Mouse (Mus musculus): ENCODE measurements around the gene Nipbl.
"Not testable (repeated sequence)": the region's sequence is repeated elsewhere in the genome, so short reads cannot be mapped to it uniquely, and the experiment has no call there.

Nipbl gene

DNA sequence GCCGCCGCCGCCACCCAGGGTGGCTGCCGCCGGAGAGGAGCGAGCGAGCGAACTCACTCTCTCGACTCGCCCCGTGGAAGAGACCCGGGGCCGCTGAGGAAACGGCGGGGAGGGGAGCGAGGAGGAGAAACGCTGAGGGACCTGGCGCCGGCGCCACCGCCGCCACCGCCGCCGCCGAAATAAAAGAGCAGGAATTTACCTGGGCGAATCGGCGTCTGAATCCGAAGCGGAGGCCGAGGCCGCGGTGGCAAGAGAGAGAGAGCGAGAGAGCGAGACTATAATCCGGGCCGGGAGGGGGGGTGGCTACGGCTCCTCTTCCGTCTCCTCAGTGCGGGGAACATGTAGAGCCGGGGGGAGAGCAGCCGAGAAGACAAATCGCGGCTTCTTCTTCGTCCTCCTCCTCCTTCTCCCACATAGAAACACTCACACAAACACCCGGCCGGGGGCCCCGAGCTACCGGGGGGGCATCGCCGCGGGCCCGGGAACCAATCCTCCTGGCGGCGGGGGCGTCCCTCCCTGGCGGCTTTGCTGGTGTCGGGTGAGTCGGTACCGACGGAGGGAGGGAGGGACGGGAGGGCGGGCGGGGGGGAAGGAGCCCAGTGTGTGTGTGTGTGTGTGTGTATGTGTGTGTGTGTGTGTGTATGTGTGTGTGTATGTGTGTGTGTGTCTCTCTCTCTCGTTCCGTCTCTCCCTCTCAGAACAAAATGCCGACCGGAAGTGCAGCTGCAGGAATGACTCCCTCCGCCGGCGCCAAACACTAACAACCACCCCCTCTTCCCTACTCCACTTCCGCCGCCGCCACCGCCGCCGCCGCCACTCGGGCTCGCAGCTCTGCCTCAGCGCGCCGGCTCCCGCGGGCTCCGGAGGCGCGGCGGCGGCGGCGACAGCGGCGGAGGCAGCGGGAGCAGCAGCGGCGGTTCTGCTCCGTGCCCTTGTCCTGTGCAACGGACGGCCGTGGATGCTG, at the start of gene Nipbl:
Gene Nipbl, minus strand, starts transcription at position 538 of the 964 bp plus-strand sequence.
- Histone ChIP-seq H3K27me3 (ENCODE audit: insufficient read depth, low read length) (no peaks in the 10 kb centered on the region), H3K4me1 (replicated peaks; ENCODE audit: low read depth, low read length) (peaks cover 41% of the 10 kb centered on the region), H3K9me3 (ENCODE audit: low read length) (no peaks in the 10 kb centered on the region), H3K4me3 (replicated peaks; ENCODE audit: low read length) (peak within 1 kb of the TSS; percentile 98), H3K36me3 (ENCODE audit: insufficient read depth, low read length) (no peaks in the 10 kb centered on the region)
- TF ChIP-seq POU5F1 (IDR thresholded peaks at IDR 0.05; ENCODE audit: borderline replicate concordance, low read length): no peak

DNA sequence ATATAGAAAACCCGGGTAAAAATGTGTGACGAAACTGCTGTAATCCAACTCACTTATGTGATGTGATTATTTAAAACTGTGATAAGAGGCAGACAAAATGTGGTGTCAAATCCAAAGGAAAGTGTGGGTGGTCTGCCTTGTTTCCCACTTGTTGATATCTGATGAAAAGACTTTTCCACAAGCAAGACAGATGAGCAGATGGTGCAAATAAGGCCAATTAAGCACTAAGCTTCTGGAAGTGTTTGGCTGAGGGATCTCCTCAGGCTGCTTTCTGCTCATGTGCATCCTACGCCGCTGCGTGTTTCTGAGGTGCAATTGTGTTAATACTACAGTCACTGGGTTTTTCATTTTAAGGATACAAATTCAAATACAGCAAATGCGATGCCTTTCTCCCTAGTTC, 41.0 kb upstream of the Nipbl start:
- no peak overlapping the region for H3K4me3 ChIP-seq (replicated peaks; ENCODE audit: low read length)
- H3K4me1 ChIP-seq (replicated peaks; ENCODE audit: low read depth, low read length): no peaks in the 10 kb centered on the region
- H3K9me3 ChIP-seq (ENCODE audit: low read length): no peaks in the 10 kb centered on the region
- H3K27me3 ChIP-seq (ENCODE audit: insufficient read depth, low read length): no peaks in the 10 kb centered on the region
- TF ChIP-seq NANOG (IDR thresholded peaks at IDR 0.05; ENCODE audit: borderline replicate concordance, low read length) (no peak), POU5F1 (IDR thresholded peaks at IDR 0.05; ENCODE audit: borderline replicate concordance, low read length) (no peak), CTCF (conservative IDR thresholded peaks at IDR 0.05; ENCODE audit: low read length) (no peak)
- H3K36me3 ChIP-seq (ENCODE audit: insufficient read depth, low read length): no peaks in the 10 kb centered on the region

DNA sequence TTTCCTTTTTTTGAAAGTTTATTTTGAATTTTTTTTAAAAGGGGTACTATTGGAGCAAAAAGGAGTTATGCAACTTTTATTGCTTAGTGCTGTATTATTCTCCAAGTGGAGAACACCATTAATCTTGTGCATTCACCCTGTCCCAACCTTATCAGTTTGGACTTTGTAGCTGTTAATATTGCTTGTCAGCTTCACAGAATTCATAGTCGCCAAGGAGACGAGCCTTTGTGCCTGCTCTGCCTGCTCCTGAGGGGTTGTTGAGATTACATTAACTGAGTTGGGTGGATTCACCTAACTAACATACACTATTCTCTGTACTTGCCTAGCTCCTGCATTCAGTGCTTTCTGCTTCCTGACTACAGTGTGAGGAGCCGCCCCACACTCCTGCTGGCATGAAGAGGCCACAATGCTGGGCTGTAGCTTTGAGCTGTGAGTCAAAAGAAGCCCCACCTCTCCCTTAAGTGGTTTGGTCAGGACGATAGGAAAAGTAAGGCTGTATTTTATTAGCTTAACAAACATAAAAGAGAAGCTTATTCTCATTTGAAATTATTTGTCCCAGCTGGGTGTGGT, 24.8 kb upstream of the Nipbl start:
- H3K9me3 ChIP-seq (ENCODE audit: low read length): peaks cover 18% of the 10 kb centered on the region
- no peak for TF ChIP-seq NANOG (IDR thresholded peaks at IDR 0.05; ENCODE audit: borderline replicate concordance, low read length)
- no peak for TF ChIP-seq POU5F1 (IDR thresholded peaks at IDR 0.05; ENCODE audit: borderline replicate concordance, low read length)
- no peak for TF ChIP-seq CTCF (conservative IDR thresholded peaks at IDR 0.05; ENCODE audit: low read length)
- H3K36me3 ChIP-seq (ENCODE audit: insufficient read depth, low read length): no peaks in the 10 kb centered on the region
- H3K27me3 ChIP-seq (ENCODE audit: insufficient read depth, low read length): no peaks in the 10 kb centered on the region
- H3K4me1 ChIP-seq (replicated peaks; ENCODE audit: low read depth, low read length): peaks cover 19% of the 10 kb centered on the region
- H3K4me3 ChIP-seq (replicated peaks; ENCODE audit: low read length): no peak overlapping the region

DNA sequence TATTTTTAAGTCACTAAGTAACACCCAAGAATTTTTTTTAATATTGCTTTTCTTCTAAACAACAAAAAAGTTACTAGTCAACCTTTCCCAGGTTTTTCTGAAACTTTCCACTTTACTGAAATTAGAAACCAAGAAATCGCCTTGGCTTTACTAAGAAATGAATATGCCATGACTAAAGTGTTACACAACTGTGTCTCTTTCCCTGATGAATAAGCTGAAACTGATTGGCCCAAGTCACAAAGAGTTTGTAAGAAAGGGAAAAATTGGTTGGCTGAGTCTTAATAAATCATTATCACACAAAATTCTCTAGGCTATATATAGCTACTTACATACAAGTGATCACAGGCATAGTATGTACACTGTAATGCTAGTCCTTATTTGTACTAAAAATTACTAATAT, 19.3 kb upstream of the Nipbl start:
- peaks cover 5% of the 10 kb centered on the region for H3K4me1 ChIP-seq (replicated peaks; ENCODE audit: low read depth, low read length)
- H3K36me3 ChIP-seq (ENCODE audit: insufficient read depth, low read length): no peaks in the 10 kb centered on the region
- TF ChIP-seq POU5F1 (IDR thresholded peaks at IDR 0.05; ENCODE audit: borderline replicate concordance, low read length) (no peak), NANOG (IDR thresholded peaks at IDR 0.05; ENCODE audit: borderline replicate concordance, low read length) (no peak), CTCF (conservative IDR thresholded peaks at IDR 0.05; ENCODE audit: low read length) (no peak)
- no peaks in the 10 kb centered on the region for H3K27me3 ChIP-seq (ENCODE audit: insufficient read depth, low read length)
- H3K9me3 ChIP-seq (ENCODE audit: low read length): no peaks in the 10 kb centered on the region
- H3K4me3 ChIP-seq (replicated peaks; ENCODE audit: low read length): no peak overlapping the region

DNA sequence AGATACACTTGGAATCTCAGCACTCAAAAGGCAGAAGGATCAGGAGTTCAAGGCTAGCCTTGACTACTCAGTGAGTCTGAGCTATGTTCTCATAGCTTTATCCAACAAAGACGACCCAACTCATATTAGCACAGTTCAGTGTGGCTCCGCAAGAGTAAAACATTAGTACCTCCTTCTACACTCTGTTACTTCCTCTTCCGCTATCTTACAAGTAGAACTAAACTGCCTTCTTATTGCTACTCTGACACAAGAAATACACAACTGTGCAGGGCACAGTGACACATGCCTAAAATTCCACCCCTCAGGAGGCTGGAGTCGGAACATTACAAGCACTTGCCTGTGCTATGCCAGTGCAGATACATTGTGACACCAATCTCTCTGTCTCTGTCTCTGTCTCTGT, 18.5 kb upstream of the Nipbl start:
- TF ChIP-seq POU5F1 (IDR thresholded peaks at IDR 0.05; ENCODE audit: borderline replicate concordance, low read length) (no peak), NANOG (IDR thresholded peaks at IDR 0.05; ENCODE audit: borderline replicate concordance, low read length) (no peak), CTCF (conservative IDR thresholded peaks at IDR 0.05; ENCODE audit: low read length) (no peak)
- no peaks in the 10 kb centered on the region for H3K9me3 ChIP-seq (ENCODE audit: low read length)
- peaks cover 4% of the 10 kb centered on the region; the same call in 1 of the 2 replicates for H3K4me1 ChIP-seq (replicated peaks; ENCODE audit: low read depth, low read length)
- H3K36me3 ChIP-seq (ENCODE audit: insufficient read depth, low read length): no peaks in the 10 kb centered on the region
- H3K27me3 ChIP-seq (ENCODE audit: insufficient read depth, low read length): no peaks in the 10 kb centered on the region
- H3K4me3 ChIP-seq (replicated peaks; ENCODE audit: low read length): no peak overlapping the region

DNA sequence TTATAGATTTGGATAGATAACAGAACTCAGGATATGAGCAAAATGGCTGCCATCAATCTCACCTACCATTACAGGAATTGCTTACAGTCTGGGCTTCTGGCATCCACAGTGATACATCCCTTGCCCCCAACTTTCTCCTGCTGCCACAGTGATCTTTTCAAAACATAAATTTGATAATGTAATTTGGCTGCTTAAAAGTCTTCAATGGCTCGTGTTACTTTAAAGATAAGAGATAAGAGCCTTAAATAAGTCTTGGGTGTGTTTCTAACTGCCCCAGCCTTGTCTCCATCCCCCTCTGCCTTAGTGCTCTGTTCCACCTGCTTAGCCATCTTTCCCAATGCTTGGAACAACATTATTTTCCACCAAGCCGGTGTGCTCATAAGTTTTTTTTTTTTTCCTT, 16.6 kb upstream of the Nipbl start:
- no peak overlapping the region for H3K4me3 ChIP-seq (replicated peaks; ENCODE audit: low read length)
- no peaks in the 10 kb centered on the region for H3K27me3 ChIP-seq (ENCODE audit: insufficient read depth, low read length)
- H3K36me3 ChIP-seq (ENCODE audit: insufficient read depth, low read length): no peaks in the 10 kb centered on the region
- peaks cover 4% of the 10 kb centered on the region; the same call in 1 of the 2 replicates for H3K4me1 ChIP-seq (replicated peaks; ENCODE audit: low read depth, low read length)
- no peaks in the 10 kb centered on the region for H3K9me3 ChIP-seq (ENCODE audit: low read length)
- TF ChIP-seq NANOG (IDR thresholded peaks at IDR 0.05; ENCODE audit: borderline replicate concordance, low read length) (no peak), POU5F1 (IDR thresholded peaks at IDR 0.05; ENCODE audit: borderline replicate concordance, low read length) (no peak), CTCF (conservative IDR thresholded peaks at IDR 0.05; ENCODE audit: low read length) (no peak)

DNA sequence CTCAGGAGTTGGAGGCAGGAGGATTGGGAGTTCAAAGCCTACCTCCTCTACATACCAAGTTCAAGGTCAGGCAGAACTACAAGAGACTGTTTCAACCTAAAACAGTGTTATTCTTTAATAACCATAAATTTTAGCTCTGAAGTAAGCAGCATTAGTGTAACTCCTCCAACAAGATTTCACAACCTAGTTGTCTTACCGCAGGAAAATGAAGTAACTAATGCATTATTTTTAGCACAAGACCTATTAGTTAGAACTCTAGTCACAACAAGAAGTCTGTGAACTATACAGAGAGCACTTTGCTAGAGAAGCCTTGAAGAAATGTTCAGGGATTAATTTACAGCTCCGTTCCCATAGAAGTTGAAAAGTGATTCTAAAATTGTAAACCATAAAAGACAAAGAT, 15.7 kb upstream of the Nipbl start:
- no peaks in the 10 kb centered on the region for H3K27me3 ChIP-seq (ENCODE audit: insufficient read depth, low read length)
- H3K4me3 ChIP-seq (replicated peaks; ENCODE audit: low read length): no peak overlapping the region
- peaks cover 2% of the 10 kb centered on the region; the same call in 1 of the 2 replicates for H3K4me1 ChIP-seq (replicated peaks; ENCODE audit: low read depth, low read length)
- no peaks in the 10 kb centered on the region for H3K36me3 ChIP-seq (ENCODE audit: insufficient read depth, low read length)
- no peak for TF ChIP-seq CTCF (conservative IDR thresholded peaks at IDR 0.05; ENCODE audit: low read length)
- no peak for TF ChIP-seq NANOG (IDR thresholded peaks at IDR 0.05; ENCODE audit: borderline replicate concordance, low read length)
- TF ChIP-seq POU5F1 (IDR thresholded peaks at IDR 0.05; ENCODE audit: borderline replicate concordance, low read length): no peak
- no peaks in the 10 kb centered on the region for H3K9me3 ChIP-seq (ENCODE audit: low read length)

DNA sequence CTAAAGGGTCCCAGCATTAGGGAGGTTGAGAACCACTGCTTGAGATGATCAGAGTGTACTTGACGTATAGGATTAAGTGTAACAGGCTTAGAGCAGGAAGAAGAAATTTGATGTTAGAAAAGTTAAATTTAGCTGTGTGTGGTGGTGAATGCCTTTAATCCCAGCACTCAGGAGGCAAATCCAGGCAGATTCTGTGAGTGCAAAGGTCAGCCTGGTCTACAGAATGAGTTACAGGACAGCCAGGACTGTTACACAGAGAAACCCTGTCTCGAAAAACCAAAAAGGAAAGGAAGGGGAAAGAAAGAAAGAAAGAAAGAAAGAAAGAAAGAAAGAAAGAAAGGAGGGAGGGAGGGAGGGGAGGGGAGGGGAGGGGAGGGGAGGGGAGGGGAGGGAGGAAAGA, 12.0 kb upstream of the Nipbl start:
- H3K4me1 ChIP-seq (replicated peaks; ENCODE audit: low read depth, low read length); H3K27me3 ChIP-seq (ENCODE audit: insufficient read depth, low read length); H3K9me3 ChIP-seq (ENCODE audit: low read length); H3K4me3 ChIP-seq (replicated peaks; ENCODE audit: low read length); H3K36me3 ChIP-seq (ENCODE audit: insufficient read depth, low read length): not testable (repeated sequence)
